Mouse (Mus musculus): ENCODE results near the gene Pdxk. TPM values are rescaled to one million over a fixed set of nuclear protein-coding genes. Genes with fewer than 3 reads are reported as not detected.
A peak's percentile ranks its signal among the peaks of the same experiment; 100 is the strongest.

Gene Pdxk
- polyA plus RNA-seq, 1 experiment from 2014 or later = 5.3 TPM

GRCm38 (mm10) chr10:78457495-78458347, 7.1 kb downstream of the Pdxk start:
- Histone ChIP-seq H3K9me3 (ENCODE audit: control insufficient read depth, low read length) (no peaks in the 10 kb centered on the region), H3K4me3 (ENCODE audit: low read depth, low read length) (0 out of 2 replicates have a peak overlapping the region, but pooled peaks have one; percentile 6), H3K4me2 (replicated peaks; ENCODE audit: low read depth) (peak overlapping the region; percentile 35; the same call in 1 of the 2 replicates), H3K27ac (replicated peaks) (peak overlapping the region; percentile 70), H3K9ac (ENCODE audit: low read length) (no peak overlapping the region; the same call in 1 of the 2 replicates), H3K27me3 (ENCODE audit: control insufficient read depth, insufficient read depth, low read length) (no peaks in the 10 kb centered on the region), H3K4me1 (replicated peaks; ENCODE audit: control insufficient read depth, insufficient read depth) (peaks cover 2% of the 10 kb centered on the region; the same call in 1 of the 2 replicates), H3K36me3 (ENCODE audit: control insufficient read depth, insufficient read depth, low read length) (no peaks in the 10 kb centered on the region)
- DNase-seq (ENCODE audit: low spot score) (peak; percentile 73), ATAC-seq (ENCODE audit: low FRiP score, low TSS enrichment) (peak; percentile 72)
- TF ChIP-seq CTCF (IDR thresholded peaks at IDR 0.05; ENCODE audit: low read depth) = peak; percentile 48
- no peak for TF ChIP-seq EP300 (optimal IDR thresholded peaks at IDR 0.05)
- WGBS = 27% methylated on average over 10 of the region's 10 CpGs

- Histone ChIP-seq H3K27me3 (ENCODE audit: control insufficient read depth, insufficient read depth, low read length) (no peaks in the 10 kb centered on the region), H3K36me3 (ENCODE audit: control insufficient read depth, insufficient read depth, low read length) (no peaks in the 10 kb centered on the region), H3K4me1 (replicated peaks; ENCODE audit: control insufficient read depth, insufficient read depth) (peaks cover 2% of the 10 kb centered on the region; the same call in 1 of the 2 replicates), H3K9me3 (ENCODE audit: control insufficient read depth, low read length) (no peaks in the 10 kb centered on the region), H3K27ac (replicated peaks) (no peak overlapping the region), H3K4me3 (ENCODE audit: low read depth, low read length) (no peak overlapping the region), H3K4me2 (replicated peaks; ENCODE audit: low read depth) (no peak overlapping the region), H3K9ac (ENCODE audit: low read length) (no peak overlapping the region)
- no peak for ATAC-seq (ENCODE audit: low FRiP score, low TSS enrichment)
- WGBS = 57% methylated on average over 13 of the region's 13 CpGs
- DNase-seq (ENCODE audit: low spot score) = no peak
- no peak for TF ChIP-seq EP300 (optimal IDR thresholded peaks at IDR 0.05)
- TF ChIP-seq CTCF (IDR thresholded peaks at IDR 0.05; ENCODE audit: low read depth) = no peak
These were observed 8.1 kb downstream of the Pdxk start for GRCm38 (mm10) chr10:78456696-78457095.

GRCm38 (mm10) chr10:78452641-78453040, 12.1 kb downstream of the Pdxk start:
- Histone ChIP-seq H3K4me2 (replicated peaks; ENCODE audit: low read depth) (no peak overlapping the region), H3K4me1 (replicated peaks; ENCODE audit: control insufficient read depth, insufficient read depth) (no peaks in the 10 kb centered on the region; the same call in 1 of the 2 replicates), H3K27ac (replicated peaks) (no peak overlapping the region), H3K4me3 (ENCODE audit: low read depth, low read length) (no peak overlapping the region), H3K36me3 (ENCODE audit: control insufficient read depth, insufficient read depth, low read length) (0 out of 2 replicates have a peak, but pooled peaks cover 6% of the 10 kb centered on the region), H3K27me3 (ENCODE audit: control insufficient read depth, insufficient read depth, low read length) (no peaks in the 10 kb centered on the region), H3K9me3 (ENCODE audit: control insufficient read depth, low read length) (no peaks in the 10 kb centered on the region), H3K9ac (ENCODE audit: low read length) (no peak overlapping the region)
- TF ChIP-seq EP300 (optimal IDR thresholded peaks at IDR 0.05) (no peak), CTCF (IDR thresholded peaks at IDR 0.05; ENCODE audit: low read depth) (no peak)
- WGBS = 74% methylated on average over 4 of the region's 4 CpGs
- no peak for DNase-seq (ENCODE audit: low spot score)
- no peak for ATAC-seq (ENCODE audit: low FRiP score, low TSS enrichment)

GRCm38 (mm10) chr10:78450761-78451160, 14.0 kb downstream of the Pdxk start:
- no peaks in the 10 kb centered on the region for H3K27me3 ChIP-seq (ENCODE audit: control insufficient read depth, insufficient read depth, low read length)
- H3K27ac ChIP-seq (replicated peaks) = no peak overlapping the region
- TF ChIP-seq CTCF (IDR thresholded peaks at IDR 0.05; ENCODE audit: low read depth) = peak; percentile 41
- no peak for TF ChIP-seq EP300 (optimal IDR thresholded peaks at IDR 0.05)
- no peak for ATAC-seq (ENCODE audit: low FRiP score, low TSS enrichment)
- H3K4me3 ChIP-seq (ENCODE audit: low read depth, low read length) = no peak overlapping the region
- WGBS = 87% methylated on average over 5 of the region's 5 CpGs
- no peak overlapping the region for H3K9ac ChIP-seq (ENCODE audit: low read length)
- no peak for DNase-seq (ENCODE audit: low spot score)
- H3K4me1 ChIP-seq (replicated peaks; ENCODE audit: control insufficient read depth, insufficient read depth) = no peaks in the 10 kb centered on the region
- H3K4me2 ChIP-seq (replicated peaks; ENCODE audit: low read depth) = no peak overlapping the region
- no peaks in the 10 kb centered on the region for H3K9me3 ChIP-seq (ENCODE audit: control insufficient read depth, low read length)
- H3K36me3 ChIP-seq (ENCODE audit: control insufficient read depth, insufficient read depth, low read length) = 0 out of 2 replicates have a peak, but pooled peaks cover 6% of the 10 kb centered on the region

GRCm38 (mm10) chr10:78447396-78447795, 17.4 kb downstream of the Pdxk start:
- no peaks in the 10 kb centered on the region for H3K4me1 ChIP-seq (replicated peaks; ENCODE audit: control insufficient read depth, insufficient read depth)
- DNase-seq (ENCODE audit: low spot score) = no peak

GRCm38 (mm10) chr10:78446195-78446594, 18.6 kb downstream of the Pdxk start:
- WGBS = 90% methylated on average over 3 of the region's 3 CpGs
- H3K9me3 ChIP-seq (ENCODE audit: control insufficient read depth, low read length) = no peaks in the 10 kb centered on the region
- H3K27me3 ChIP-seq (ENCODE audit: control insufficient read depth, insufficient read depth, low read length) = no peaks in the 10 kb centered on the region
- H3K4me2 ChIP-seq (replicated peaks; ENCODE audit: low read depth) = no peak overlapping the region
- no peak overlapping the region for H3K9ac ChIP-seq (ENCODE audit: low read length)
- ATAC-seq (ENCODE audit: low FRiP score, low TSS enrichment) = no peak
- H3K4me1 ChIP-seq (replicated peaks; ENCODE audit: control insufficient read depth, insufficient read depth) = no peaks in the 10 kb centered on the region
- 0 out of 2 replicates have a peak, but pooled peaks cover 8% of the 10 kb centered on the region for H3K36me3 ChIP-seq (ENCODE audit: control insufficient read depth, insufficient read depth, low read length)
- no peak overlapping the region for H3K4me3 ChIP-seq (ENCODE audit: low read depth, low read length)
- TF ChIP-seq EP300 (optimal IDR thresholded peaks at IDR 0.05) = no peak
- TF ChIP-seq CTCF (IDR thresholded peaks at IDR 0.05; ENCODE audit: low read depth) = no peak
- no peak overlapping the region for H3K27ac ChIP-seq (replicated peaks)
- no peak for DNase-seq (ENCODE audit: low spot score)

More at GRCm38 (mm10) chr10:78447396-78447795, 17.4 kb downstream of the Pdxk start:
- TF ChIP-seq CTCF (IDR thresholded peaks at IDR 0.05; ENCODE audit: low read depth) = no peak
- TF ChIP-seq EP300 (optimal IDR thresholded peaks at IDR 0.05) = no peak
- Histone ChIP-seq H3K27me3 (ENCODE audit: control insufficient read depth, insufficient read depth, low read length) (no peaks in the 10 kb centered on the region), H3K9me3 (ENCODE audit: control insufficient read depth, low read length) (no peaks in the 10 kb centered on the region), H3K4me3 (ENCODE audit: low read depth, low read length) (no peak overlapping the region), H3K4me2 (replicated peaks; ENCODE audit: low read depth) (no peak overlapping the region), H3K36me3 (ENCODE audit: control insufficient read depth, insufficient read depth, low read length) (0 out of 2 replicates have a peak, but pooled peaks cover 8% of the 10 kb centered on the region), H3K27ac (replicated peaks) (no peak overlapping the region), H3K9ac (ENCODE audit: low read length) (no peak overlapping the region)
- 72% methylated on average over 3 of the region's 3 CpGs for WGBS
- ATAC-seq (ENCODE audit: low FRiP score, low TSS enrichment) = no peak
